Mouse (Mus musculus): ENCODE measurements around the gene Skida1.

DNA sequence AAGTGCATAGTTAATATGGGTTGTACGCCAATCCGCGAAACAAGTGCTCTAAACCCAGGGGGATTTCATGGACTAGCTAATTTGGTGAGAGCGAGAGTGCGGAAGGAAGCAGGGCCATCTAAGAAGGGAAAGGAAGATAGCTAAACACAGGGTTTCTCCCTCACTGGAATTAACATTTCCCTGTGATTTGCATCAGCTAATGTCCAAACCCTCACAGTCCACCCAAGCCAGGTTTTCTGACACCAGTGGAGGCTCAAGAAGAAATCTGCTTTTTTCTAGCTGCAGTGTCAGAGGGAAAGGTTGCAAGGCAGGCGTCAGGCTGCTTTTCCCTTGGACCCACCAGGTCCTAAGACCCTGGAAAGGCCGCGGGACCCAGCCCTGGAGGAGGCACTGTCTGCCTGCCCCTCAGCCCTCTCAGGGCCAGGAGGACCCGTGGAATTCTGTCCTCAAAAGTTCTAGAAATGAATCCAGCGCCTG is 9.9 kb downstream of the Skida1 start:
- TF ChIP-seq CTCF (IDR thresholded peaks at IDR 0.05; ENCODE audit: low read depth, low read length) (no peak), GATA2 (IDR thresholded peaks at IDR 0.05; ENCODE audit: borderline replicate concordance, low read depth, low read length) (no peak), TAL1 (conservative IDR thresholded peaks at IDR 0.05; ENCODE audit: low read depth, low read length) (no peak), POLR2AphosphoS5 (IDR thresholded peaks at IDR 0.05; ENCODE audit: insufficient replicate concordance, low read depth, low read length) (no peak)

All from G1E (cell line).